Mouse (Mus musculus): Measurements from ENCODE around the gene Fign. TPM values are rescaled to one million over a fixed set of nuclear protein-coding genes. Genes with fewer than 3 reads are reported as not detected.

Gene Fign
- polyA plus RNA-seq, 1 experiment: 0.20 TPM

GRCm38 (mm10) chr2:64079765-64080164 is 18.1 kb downstream of the Fign start:
- TF ChIP-seq POLR2A (IDR thresholded peaks at IDR 0.05; ENCODE audit: control insufficient read depth, extremely low read depth, insufficient read depth, low read length, poor library complexity): no peak
- no peak for TF ChIP-seq CTCF (IDR thresholded peaks at IDR 0.05; ENCODE audit: borderline replicate concordance, control insufficient read depth, extremely low read depth, insufficient read depth, low read length, poor library complexity)
- 77% methylated on average over 4 of the region's 4 CpGs for WGBS
- Histone ChIP-seq H3K4me1 (replicated peaks; ENCODE audit: control insufficient read depth, insufficient read depth, low read length) (no peaks in the 10 kb centered on the region), H3K27me3 (ENCODE audit: control insufficient read depth, insufficient read depth, low read length) (no peaks in the 10 kb centered on the region), H3K27ac (ENCODE audit: control insufficient read depth, insufficient read depth, low read length) (no peak overlapping the region), H3K36me3 (ENCODE audit: control insufficient read depth, insufficient read depth, low read length) (no peaks in the 10 kb centered on the region), H3K4me3 (ENCODE audit: control insufficient read depth, insufficient read depth, low read length) (no peak overlapping the region)
- no peak for DNase-seq

DNA sequence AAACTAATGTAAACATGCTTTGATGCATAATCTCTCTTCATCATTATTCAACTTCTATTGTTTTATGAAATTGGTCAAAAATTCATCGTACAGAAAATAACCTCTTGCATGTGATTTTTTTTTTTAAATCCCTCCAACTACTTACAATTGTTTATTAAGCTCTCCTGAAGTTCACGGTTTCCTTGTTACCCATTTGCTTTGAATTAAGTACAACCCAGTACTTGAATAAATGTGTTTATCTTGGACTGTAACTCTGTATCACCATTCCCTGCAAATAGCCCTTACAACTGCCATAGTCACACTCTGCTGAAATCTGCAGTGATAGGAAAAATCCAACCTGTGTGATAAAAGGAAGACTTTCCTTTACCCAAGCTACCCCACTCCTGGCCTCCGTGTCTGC is 19.3 kb downstream of the Fign start:
- WGBS: 92% methylated on average over 3 of the region's 3 CpGs
- TF ChIP-seq POLR2A (IDR thresholded peaks at IDR 0.05; ENCODE audit: control insufficient read depth, extremely low read depth, insufficient read depth, low read length, poor library complexity) (no peak), CTCF (IDR thresholded peaks at IDR 0.05; ENCODE audit: borderline replicate concordance, control insufficient read depth, extremely low read depth, insufficient read depth, low read length, poor library complexity) (no peak)
- DNase-seq: no peak
- Histone ChIP-seq H3K36me3 (ENCODE audit: control insufficient read depth, insufficient read depth, low read length) (no peaks in the 10 kb centered on the region), H3K27ac (ENCODE audit: control insufficient read depth, insufficient read depth, low read length) (no peak overlapping the region), H3K4me3 (ENCODE audit: control insufficient read depth, insufficient read depth, low read length) (no peak overlapping the region), H3K4me1 (replicated peaks; ENCODE audit: control insufficient read depth, insufficient read depth, low read length) (no peaks in the 10 kb centered on the region), H3K27me3 (ENCODE audit: control insufficient read depth, insufficient read depth, low read length) (no peaks in the 10 kb centered on the region)

GRCm38 (mm10) chr2:64077846-64078245 is 20.0 kb downstream of the Fign start:
- Histone ChIP-seq H3K4me3 (ENCODE audit: control insufficient read depth, insufficient read depth, low read length) (no peak overlapping the region), H3K4me1 (replicated peaks; ENCODE audit: control insufficient read depth, insufficient read depth, low read length) (no peaks in the 10 kb centered on the region), H3K27me3 (ENCODE audit: control insufficient read depth, insufficient read depth, low read length) (no peaks in the 10 kb centered on the region), H3K36me3 (ENCODE audit: control insufficient read depth, insufficient read depth, low read length) (no peaks in the 10 kb centered on the region), H3K27ac (ENCODE audit: control insufficient read depth, insufficient read depth, low read length) (no peak overlapping the region)
- TF ChIP-seq POLR2A (IDR thresholded peaks at IDR 0.05; ENCODE audit: control insufficient read depth, extremely low read depth, insufficient read depth, low read length, poor library complexity) (no peak), CTCF (IDR thresholded peaks at IDR 0.05; ENCODE audit: borderline replicate concordance, control insufficient read depth, extremely low read depth, insufficient read depth, low read length, poor library complexity) (no peak)
- DNase-seq: no peak
- WGBS: 84% methylated on average over 2 of the region's 2 CpGs

DNA sequence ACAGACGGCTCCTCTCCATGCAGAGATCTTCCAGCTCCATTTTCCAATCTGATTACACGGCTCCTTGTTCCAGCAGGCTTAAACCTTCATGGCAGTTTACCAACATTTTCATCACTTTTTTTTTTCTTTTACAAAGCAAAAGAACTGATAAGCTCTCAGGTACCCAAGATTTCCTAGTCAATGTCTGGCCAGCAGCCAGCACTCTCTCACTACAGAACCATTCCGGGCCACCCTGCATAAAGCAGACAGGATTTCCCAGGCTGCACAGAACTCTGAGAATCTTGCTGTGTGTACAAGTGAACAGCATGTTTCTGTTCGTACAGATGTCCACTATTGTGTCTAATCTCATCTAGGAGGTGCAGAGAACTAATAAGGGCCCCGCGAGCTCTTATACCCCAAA is 22.0 kb downstream of the Fign start:
- H3K27ac ChIP-seq (ENCODE audit: control insufficient read depth, insufficient read depth, low read length): no peak overlapping the region
- no peaks in the 10 kb centered on the region for H3K36me3 ChIP-seq (ENCODE audit: control insufficient read depth, insufficient read depth, low read length)
- TF ChIP-seq CTCF (IDR thresholded peaks at IDR 0.05; ENCODE audit: borderline replicate concordance, control insufficient read depth, extremely low read depth, insufficient read depth, low read length, poor library complexity) (no peak), POLR2A (IDR thresholded peaks at IDR 0.05; ENCODE audit: control insufficient read depth, extremely low read depth, insufficient read depth, low read length, poor library complexity) (no peak)
- DNase-seq: no peak
- no peaks in the 10 kb centered on the region for H3K27me3 ChIP-seq (ENCODE audit: control insufficient read depth, insufficient read depth, low read length)
- H3K4me3 ChIP-seq (ENCODE audit: control insufficient read depth, insufficient read depth, low read length): no peak overlapping the region
- no peaks in the 10 kb centered on the region for H3K4me1 ChIP-seq (replicated peaks; ENCODE audit: control insufficient read depth, insufficient read depth, low read length)
- 88% methylated on average over 6 of the region's 6 CpGs for WGBS

GRCm38 (mm10) chr2:64074602-64075389 is 23.0 kb downstream of the Fign start:
- no peak for DNase-seq
- Histone ChIP-seq H3K27ac (ENCODE audit: control insufficient read depth, insufficient read depth, low read length) (no peak overlapping the region), H3K27me3 (ENCODE audit: control insufficient read depth, insufficient read depth, low read length) (no peaks in the 10 kb centered on the region), H3K4me3 (ENCODE audit: control insufficient read depth, insufficient read depth, low read length) (no peak overlapping the region), H3K36me3 (ENCODE audit: control insufficient read depth, insufficient read depth, low read length) (no peaks in the 10 kb centered on the region), H3K4me1 (replicated peaks; ENCODE audit: control insufficient read depth, insufficient read depth, low read length) (no peaks in the 10 kb centered on the region)
- TF ChIP-seq CTCF (IDR thresholded peaks at IDR 0.05; ENCODE audit: borderline replicate concordance, control insufficient read depth, extremely low read depth, insufficient read depth, low read length, poor library complexity) (no peak), POLR2A (IDR thresholded peaks at IDR 0.05; ENCODE audit: control insufficient read depth, extremely low read depth, insufficient read depth, low read length, poor library complexity) (no peak)
- WGBS: 49% methylated on average over 17 of the region's 17 CpGs

DNA sequence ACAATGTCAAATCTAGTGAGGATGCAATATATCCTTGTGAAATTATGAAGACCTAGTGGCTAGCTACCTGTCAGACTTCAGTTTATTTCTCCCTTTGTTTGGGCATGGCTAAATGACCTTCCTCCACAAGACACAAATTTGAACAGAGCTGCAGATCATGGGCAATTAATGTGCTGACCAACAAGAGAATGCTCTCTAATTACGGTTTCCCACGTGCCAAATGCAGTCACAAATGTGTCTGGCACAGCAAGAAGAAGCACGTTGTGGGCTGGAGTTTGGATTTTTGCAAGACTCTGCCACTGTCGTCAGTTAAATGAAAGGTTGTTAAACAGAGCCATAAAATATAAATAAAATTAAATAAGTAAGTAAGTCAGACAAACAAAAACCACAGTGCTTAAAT is 25.7 kb downstream of the Fign start:
- H3K27ac ChIP-seq (ENCODE audit: control insufficient read depth, insufficient read depth, low read length): no peak overlapping the region
- no peaks in the 10 kb centered on the region for H3K4me1 ChIP-seq (replicated peaks; ENCODE audit: control insufficient read depth, insufficient read depth, low read length)
- H3K27me3 ChIP-seq (ENCODE audit: control insufficient read depth, insufficient read depth, low read length): no peaks in the 10 kb centered on the region
- DNase-seq: no peak
- TF ChIP-seq POLR2A (IDR thresholded peaks at IDR 0.05; ENCODE audit: control insufficient read depth, extremely low read depth, insufficient read depth, low read length, poor library complexity) (no peak), CTCF (IDR thresholded peaks at IDR 0.05; ENCODE audit: borderline replicate concordance, control insufficient read depth, extremely low read depth, insufficient read depth, low read length, poor library complexity) (no peak)
- H3K4me3 ChIP-seq (ENCODE audit: control insufficient read depth, insufficient read depth, low read length): no peak overlapping the region
- WGBS: 86% methylated on average over 4 of the region's 4 CpGs
- H3K36me3 ChIP-seq (ENCODE audit: control insufficient read depth, insufficient read depth, low read length): no peaks in the 10 kb centered on the region
